Mouse (Mus musculus) liver, postnatal 0 days (tissue): Measurements from ENCODE around the gene Rere.

ENCODE experiments used
- CTCF ChIP-seq: sonication (generic); IDR thresholded peaks from 2 replicates; pipeline ENCODE4 v1.5.1; 2016; ENCODE audit warnings: antibody characterized with exemption, low read depth
- EP300 ChIP-seq: IDR thresholded peaks from 2 replicates; pipeline ENCODE4 v1.6.1; 2016; ENCODE audit warnings: antibody characterized with exemption, low read depth, mild to moderate bottlenecking

- 0 out of 2 replicates have a peak, but pooled peaks have one; percentile 23 for TF ChIP-seq EP300
- no peak for TF ChIP-seq CTCF
Observed at GRCm38 (mm10) chr4:150433827-150434574, 152.6 kb downstream of the Rere start.
